Mouse (Mus musculus): ENCODE results near the gene Mfng.
A peak's percentile ranks its signal among the peaks of the same experiment; 100 is the strongest.

The Mfng gene

GRCm38 (mm10) chr15:78755966-78756725, 17.1 kb downstream of the Mfng start:
- no peak for DNase-seq (ENCODE audit: low spot score)

DNA sequence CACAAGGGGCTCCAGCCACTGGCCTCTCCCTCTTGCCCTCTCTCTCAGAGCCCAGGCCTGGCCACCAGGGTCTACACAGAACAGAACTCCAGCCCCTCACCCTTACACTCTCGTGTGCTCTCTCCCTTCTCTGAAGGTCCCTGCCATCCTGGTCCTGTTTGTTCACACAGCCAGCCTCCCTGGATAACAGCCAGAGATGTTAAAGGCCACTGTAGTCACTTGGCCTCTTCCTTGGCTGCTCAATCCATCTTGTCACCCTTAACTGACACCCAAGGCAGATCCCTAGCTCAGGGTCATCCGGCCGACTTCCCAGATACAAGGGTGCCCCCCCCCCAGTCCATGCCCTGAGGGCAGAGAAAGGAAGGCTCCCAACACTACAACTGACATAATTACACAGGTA, 18.0 kb downstream of the Mfng start:
- no peak for DNase-seq (ENCODE audit: low spot score)

GRCm38 (mm10) chr15:78754144-78754543, 19.1 kb downstream of the Mfng start:
- no peak for DNase-seq (ENCODE audit: low spot score)

GRCm38 (mm10) chr15:78752991-78753390, 20.3 kb downstream of the Mfng start:
- no peak for DNase-seq (ENCODE audit: low spot score)

- no peak for DNase-seq (ENCODE audit: low spot score)
Observed at GRCm38 (mm10) chr15:78750608-78751350, 22.5 kb downstream of the Mfng start.

GRCm38 (mm10) chr15:78749855-78750254, 23.4 kb downstream of the Mfng start:
- DNase-seq (ENCODE audit: low spot score) = no peak

DNA sequence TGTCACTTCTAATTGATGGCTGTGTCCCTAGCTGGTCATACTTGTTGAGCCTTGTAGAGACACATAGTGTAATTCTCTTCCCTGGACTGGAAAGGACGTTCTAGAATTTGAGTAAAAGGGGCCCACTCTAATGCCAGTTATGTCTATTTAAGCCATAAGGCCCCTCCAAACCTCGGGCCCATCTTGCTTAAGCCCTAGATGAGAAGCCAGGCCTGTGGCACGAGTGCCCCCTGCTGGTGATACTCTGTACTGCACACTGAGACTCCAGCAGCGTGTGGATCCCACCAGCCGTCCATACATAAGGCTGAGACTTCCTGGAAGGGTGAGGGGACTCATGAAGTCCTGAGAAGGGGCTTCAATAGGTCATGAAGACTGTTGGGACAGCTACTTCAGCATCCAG, 29.1 kb downstream of the Mfng start:
- peak; percentile 79 for DNase-seq (ENCODE audit: low spot score)

DNA sequence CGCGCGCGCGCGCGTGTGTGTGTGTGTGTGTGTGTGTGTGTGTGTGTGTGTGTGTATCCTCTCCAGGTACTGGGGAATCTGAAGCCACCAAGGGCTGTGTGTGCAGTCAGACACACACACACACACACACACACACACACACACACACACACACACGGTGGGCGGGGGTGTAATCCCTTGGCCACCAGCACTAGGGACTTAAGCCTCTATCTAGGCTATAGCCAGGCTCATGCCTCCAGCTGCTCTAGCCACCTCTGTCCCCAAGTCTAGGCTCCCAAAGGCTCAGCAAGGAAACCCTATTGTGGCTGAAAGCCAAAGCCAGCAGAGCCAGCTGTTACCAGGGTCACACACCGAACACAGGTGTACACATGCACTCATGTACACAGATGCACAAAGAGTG, 30.4 kb downstream of the Mfng start:
- no peak for DNase-seq (ENCODE audit: low spot score)

- no peak for DNase-seq (ENCODE audit: low spot score)
Observed at GRCm38 (mm10) chr15:78740662-78741061, 32.6 kb downstream of the Mfng start.

- no peak for DNase-seq (ENCODE audit: low spot score)
Observed at GRCm38 (mm10) chr15:78737146-78737545, 36.1 kb downstream of the Mfng start.

- DNase-seq (ENCODE audit: low spot score) = no peak
Observed at GRCm38 (mm10) chr15:78736681-78737100, 36.6 kb downstream of the Mfng start.

DNA sequence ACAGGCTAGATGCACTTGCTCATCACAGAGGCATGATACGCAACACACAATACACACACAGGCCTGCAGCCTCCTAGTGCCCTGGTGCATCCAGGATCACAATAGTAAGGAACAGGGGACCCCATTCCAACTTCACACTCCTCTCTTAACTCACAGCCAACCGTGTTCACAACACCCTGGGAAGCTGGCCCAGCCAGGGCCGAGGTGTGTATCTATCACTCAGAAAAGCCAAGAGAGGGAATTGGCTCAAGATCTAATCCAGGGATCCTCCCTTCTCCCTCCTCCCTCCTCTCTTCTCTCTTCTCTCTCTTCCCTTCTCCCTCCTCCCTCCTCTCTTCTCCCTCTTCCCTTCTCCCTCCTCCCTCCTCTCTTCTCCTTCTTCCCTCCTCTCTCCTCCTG, 37.1 kb downstream of the Mfng start:
- DNase-seq (ENCODE audit: low spot score) = no peak

- DNase-seq (ENCODE audit: low spot score) = no peak
Observed at GRCm38 (mm10) chr15:78735431-78736180, 37.7 kb downstream of the Mfng start.

GRCm38 (mm10) chr15:78731830-78732229, 41.4 kb downstream of the Mfng start:
- no peak for DNase-seq (ENCODE audit: low spot score)

DNA sequence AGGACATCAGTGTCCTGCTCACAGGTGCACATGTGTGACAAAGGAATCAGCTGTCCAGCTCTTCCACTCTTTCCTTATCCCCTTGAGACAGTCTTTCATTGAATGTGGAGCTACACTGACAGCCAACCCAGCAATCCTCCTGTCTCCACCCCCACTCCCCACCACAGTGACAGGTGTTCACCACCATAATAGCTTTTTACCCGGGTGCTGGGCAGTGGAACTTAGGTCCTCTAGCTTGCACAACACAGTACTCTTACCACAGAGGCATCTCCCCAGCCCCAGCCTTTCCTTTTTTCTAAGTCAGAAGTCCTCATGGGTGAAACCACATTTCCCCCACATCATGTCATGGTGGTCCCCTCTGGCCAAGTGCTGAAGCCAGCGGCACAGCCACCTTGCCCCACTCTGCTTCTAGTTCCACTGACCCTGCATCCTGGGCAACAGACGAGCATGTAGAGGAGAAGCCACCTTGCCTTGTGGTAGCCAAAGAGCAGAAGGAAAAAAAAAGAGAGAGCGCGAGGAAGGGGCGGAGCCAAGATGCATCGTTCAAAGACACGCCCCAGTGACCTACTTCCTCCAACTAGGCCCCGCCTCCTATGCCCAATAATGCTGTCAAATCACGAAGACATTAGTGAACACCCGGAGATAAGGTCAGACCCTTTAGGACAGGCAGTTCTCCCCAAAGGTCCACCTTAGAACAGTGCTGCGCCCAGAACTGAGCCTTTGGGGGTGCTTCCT, 42.8 kb downstream of the Mfng start:
- no peak for DNase-seq (ENCODE audit: low spot score)

GRCm38 (mm10) chr15:78726697-78727096, 46.6 kb downstream of the Mfng start:
- DNase-seq (ENCODE audit: low spot score) = no peak

DNA sequence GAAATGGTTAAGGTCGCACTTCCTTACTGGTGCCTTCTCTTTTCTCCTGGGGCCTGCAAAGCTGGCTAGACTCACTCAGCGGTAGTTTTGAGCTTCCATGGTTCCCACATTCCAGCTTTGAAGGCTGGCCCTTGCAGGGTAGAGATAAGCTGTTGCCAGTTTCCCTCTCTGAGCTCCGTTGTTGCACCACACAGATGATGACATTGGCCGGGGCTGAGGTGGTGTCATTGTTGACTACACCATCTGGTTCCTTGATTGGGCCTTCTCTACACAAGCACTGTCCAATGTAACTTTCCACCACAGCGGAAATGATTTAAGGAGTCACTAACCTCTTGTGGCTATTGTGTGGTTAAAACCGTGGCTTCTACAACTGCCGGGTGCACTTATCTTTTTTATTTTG, 52.7 kb downstream of the Mfng start:
- no peak for DNase-seq (ENCODE audit: low spot score)

DNA sequence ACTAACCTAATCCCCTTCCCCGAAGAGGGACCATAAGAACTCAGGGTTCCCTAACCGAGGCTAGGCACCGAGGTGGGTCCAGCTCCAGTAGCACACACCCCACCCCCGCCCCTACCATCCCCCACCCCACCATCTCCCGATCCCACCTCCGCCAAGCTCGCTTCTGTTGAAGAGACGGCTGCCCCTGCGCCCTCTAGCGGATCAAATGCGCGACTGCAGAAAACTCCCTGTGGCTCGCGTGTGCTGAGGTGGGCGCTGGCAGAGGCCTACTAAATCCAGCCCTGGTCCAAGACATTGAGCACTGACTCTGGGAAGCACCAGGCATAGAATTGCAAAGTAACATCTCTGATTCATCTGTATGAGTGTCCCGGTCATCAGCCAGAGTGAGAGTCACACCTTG, 53.2 kb downstream of the Mfng start:
- no peak for DNase-seq (ENCODE audit: low spot score)

DNA sequence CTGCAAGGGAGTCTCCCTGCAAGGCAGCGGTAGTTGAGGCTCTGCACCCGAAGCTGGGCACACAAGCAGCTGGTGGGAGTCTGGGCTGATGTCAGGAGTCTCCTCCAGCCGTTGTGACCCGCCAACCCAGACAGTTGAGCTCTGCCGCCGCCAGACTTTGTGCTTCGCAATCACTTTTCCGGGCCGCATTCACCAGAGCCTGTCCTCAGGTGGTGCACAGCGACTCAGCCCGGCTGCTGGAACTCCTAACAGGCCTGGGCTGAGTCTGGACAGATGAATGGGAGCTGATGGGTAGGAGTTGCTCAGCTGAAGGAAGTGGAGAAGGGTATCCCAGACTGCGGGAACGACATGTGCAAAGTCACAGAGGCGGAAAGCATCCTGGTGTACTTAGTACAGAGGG, 53.9 kb downstream of the Mfng start:
- DNase-seq (ENCODE audit: low spot score) = no peak

DNA sequence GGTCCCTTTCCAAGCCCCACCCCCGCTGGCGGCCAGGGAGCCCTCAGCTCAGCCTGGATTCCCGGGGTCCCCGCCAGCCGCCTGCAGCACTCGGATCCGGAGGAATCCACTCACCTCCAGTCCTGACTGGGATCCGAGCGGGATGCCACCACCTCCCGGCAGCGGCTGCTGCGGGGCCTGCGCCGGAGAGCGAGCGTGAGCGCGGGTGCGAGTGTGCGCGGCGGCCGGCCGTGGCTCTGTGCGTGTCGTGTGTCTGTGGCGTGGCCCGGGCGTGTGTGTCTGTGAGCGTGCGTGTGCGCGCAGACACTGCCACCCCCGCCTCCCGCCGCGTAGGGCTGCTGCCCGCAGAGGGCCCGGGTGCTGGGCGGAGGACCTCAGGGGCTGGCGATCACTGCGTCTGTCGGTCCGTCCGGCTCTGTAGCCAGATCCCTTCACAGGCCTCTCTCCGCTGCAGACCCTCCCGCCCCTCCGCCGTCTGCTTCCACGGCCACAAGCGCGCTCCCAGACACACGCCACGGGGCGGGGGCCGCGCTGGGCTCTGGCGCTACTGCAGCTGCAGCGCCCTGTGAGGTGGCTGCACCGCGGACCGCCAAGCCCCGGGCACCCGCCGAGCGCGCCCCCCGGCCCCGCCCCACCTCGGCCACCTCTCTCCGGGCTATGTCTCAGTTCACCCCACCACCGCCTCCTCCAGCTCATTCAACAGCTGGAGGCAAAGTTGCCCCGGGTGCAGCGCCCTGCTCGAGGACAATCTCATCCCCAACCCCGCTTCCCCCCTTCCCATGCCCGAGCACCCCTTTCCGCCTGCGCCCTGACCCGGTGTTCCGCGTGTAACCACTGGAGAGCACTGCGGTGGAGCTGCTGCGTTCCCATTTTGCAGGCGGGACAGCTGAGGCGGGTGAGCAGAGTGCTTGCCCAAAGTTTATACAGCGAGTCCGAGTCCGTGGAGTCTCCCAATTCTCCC, 54.7 kb downstream of the Mfng start, which contains the start of gene Elfn2:
Elfn2 (minus strand) TSS at position 482 of the 961 bp plus-strand sequence.
- no peak for DNase-seq (ENCODE audit: low spot score)

GRCm38 (mm10) chr15:78716936-78717335, 56.3 kb downstream of the Mfng start:
- no peak for DNase-seq (ENCODE audit: low spot score)

Data from layer of hippocampus, adult 9-10 months (tissue).